8 mouse cellular contexts compared by ENCODE assay signal in genomic region chr6:88898534-88899048, GRCm38 (mm10). TPM values are rescaled to one million over a fixed set of nuclear protein-coding genes. Genes with fewer than 3 reads are reported as not detected.
DNase-seq lines count a peak whose midpoint lies in the region; ATAC-seq and TF ChIP-seq lines count a peak whose summit lies in the region.

Gene Mcm2, minus strand, starts transcription at chr6:88898780.

- peaks cover 2% of the 10 kb centered on the region for H3K4me1 ChIP-seq in ES-Bruce4 (ENCODE audit: control insufficient read depth, insufficient read depth, low read length)
- peaks cover 47% of the 10 kb centered on the region for H3K4me1 ChIP-seq in forebrain, embryonic 13.5 days
- H3K4me1 ChIP-seq in liver, postnatal 0 days (ENCODE audit: insufficient read depth): peaks cover 29% of the 10 kb centered on the region
- H3K4me1 ChIP-seq in neural tube, embryonic 14.5 days (ENCODE audit: control insufficient read depth, insufficient read depth, low read length): peaks cover 17% of the 10 kb centered on the region

- no peaks in the 10 kb centered on the region for H3K27me3 ChIP-seq in ES-Bruce4 (ENCODE audit: control insufficient read depth, insufficient read depth, low read length, poor library complexity, severe bottlenecking)
- H3K27me3 ChIP-seq in forebrain, embryonic 13.5 days: no peaks in the 10 kb centered on the region
- H3K27me3 ChIP-seq in liver, postnatal 0 days (ENCODE audit: insufficient read depth, low read length): no peaks in the 10 kb centered on the region
- no peaks in the 10 kb centered on the region for H3K27me3 ChIP-seq in neural tube, embryonic 14.5 days (ENCODE audit: control insufficient read depth, insufficient read depth, low read length)

- peak; percentile 80 for TF ChIP-seq POLR2A in ES-Bruce4 (IDR thresholded peaks at IDR 0.05; ENCODE audit: insufficient read depth, low read length)

- peak within 1 kb of the TSS; percentile 94 for H3K9ac ChIP-seq in ES-Bruce4 (ENCODE audit: low read depth, poor library complexity, severe bottlenecking)
- peak within 1 kb of the TSS; percentile 75 for H3K9ac ChIP-seq in forebrain, embryonic 13.5 days
- H3K9ac ChIP-seq in liver, postnatal 0 days (replicated peaks): peak within 1 kb of the TSS; percentile 82
- peak within 1 kb of the TSS; percentile 61 for H3K9ac ChIP-seq in neural tube, embryonic 14.5 days (replicated peaks; ENCODE audit: low read depth, low read length)

- H3K4me2 ChIP-seq in forebrain, embryonic 13.5 days: peak within 1 kb of the TSS; percentile 73
- H3K4me2 ChIP-seq in liver, postnatal 0 days (ENCODE audit: low read depth, low read length): peak within 1 kb of the TSS; percentile 88
- H3K4me2 ChIP-seq in neural tube, embryonic 14.5 days (ENCODE audit: low read depth, low read length): peak within 1 kb of the TSS; percentile 86

- no peak for TF ChIP-seq CTCF in ES-Bruce4 (IDR thresholded peaks at IDR 0.05; ENCODE audit: low read depth, low read length)
- 0 out of 2 replicates have a peak, but pooled peaks have one; percentile 4 for TF ChIP-seq CTCF in liver, postnatal 0 days (IDR thresholded peaks at IDR 0.05; ENCODE audit: low read depth)

- WGBS in forebrain, embryonic 13.5 days: under 1% methylated on average over 33 of the region's 33 CpGs
- under 1% methylated on average over 33 of the region's 33 CpGs for WGBS in large intestine, adult 2 months
- 0% methylated on average over 33 of the region's 33 CpGs for WGBS in liver, postnatal 0 days (ENCODE audit: insufficient replicate concordance)
- under 1% methylated on average over 33 of the region's 33 CpGs for WGBS in neural tube, embryonic 14.5 days

- peaks cover 30% of the 10 kb centered on the region for H3K36me3 ChIP-seq in ES-Bruce4 (ENCODE audit: control insufficient read depth, insufficient read depth, low read length, poor library complexity, severe bottlenecking)
- H3K36me3 ChIP-seq in forebrain, embryonic 13.5 days (ENCODE audit: poor library complexity, severe bottlenecking): peaks cover 32% of the 10 kb centered on the region
- H3K36me3 ChIP-seq in liver, postnatal 0 days (replicated peaks; ENCODE audit: insufficient read depth, low read length): peaks cover 27% of the 10 kb centered on the region
- H3K36me3 ChIP-seq in neural tube, embryonic 14.5 days (ENCODE audit: control insufficient read depth, insufficient read depth, low read length): no peaks in the 10 kb centered on the region

- TF ChIP-seq EP300 in ES-Bruce4 (IDR thresholded peaks at IDR 0.05; ENCODE audit: insufficient read depth, low read depth, low read length): peak; percentile 58; the same call in 1 of the 2 replicates
- TF ChIP-seq EP300 in liver, postnatal 0 days (IDR thresholded peaks at IDR 0.05; ENCODE audit: low read depth): no peak

- peak; percentile 97 for DNase-seq in heart, postnatal 10 days
- DNase-seq in large intestine, adult 2 months (ENCODE audit: low read depth, low spot score): peak; percentile 92
- DNase-seq in liver, postnatal 0 days: peak; percentile 99
- peak; percentile 98 for DNase-seq in testis, postnatal 10 days (ENCODE audit: low spot score)

- H3K27ac ChIP-seq in ES-Bruce4 (ENCODE audit: insufficient read depth, low read length): no peak within 1 kb of the TSS
- H3K27ac ChIP-seq in forebrain, embryonic 13.5 days: peak within 1 kb of the TSS; percentile 81
- peak within 1 kb of the TSS; percentile 63 for H3K27ac ChIP-seq in liver, postnatal 0 days (ENCODE audit: low read depth)
- H3K27ac ChIP-seq in neural tube, embryonic 14.5 days (ENCODE audit: low read depth, low read length): peak within 1 kb of the TSS; percentile 73

- H3K4me3 ChIP-seq in ES-Bruce4 (ENCODE audit: low read depth, low read length): peak within 1 kb of the TSS; percentile 91
- H3K4me3 ChIP-seq in forebrain, embryonic 13.5 days: peak within 1 kb of the TSS; percentile 62
- H3K4me3 ChIP-seq in liver, postnatal 0 days (ENCODE audit: low read depth, low read length): peak within 1 kb of the TSS; percentile 69
- peak within 1 kb of the TSS; percentile 47 for H3K4me3 ChIP-seq in neural tube, embryonic 14.5 days (ENCODE audit: low read depth, low read length)

- intact Hi-C loops in heart, postnatal 10 days (cut with DNase I): no loop called here

- ATAC-seq in cerebellum, adult (ENCODE audit: insufficient number of reproducible peaks, low FRiP score, low TSS enrichment): peak; percentile 59
- peak; percentile 84 for ATAC-seq in forebrain, embryonic 13.5 days
- ATAC-seq in liver, postnatal 0 days: peak; percentile 70
- peak; percentile 77 for ATAC-seq in neural tube, embryonic 14.5 days (ENCODE audit: low read depth)

- no peaks in the 10 kb centered on the region for H3K9me3 ChIP-seq in ES-Bruce4 (replicated peaks; ENCODE audit: control insufficient read depth, insufficient read depth, low read length, poor library complexity, severe bottlenecking)
- no peaks in the 10 kb centered on the region for H3K9me3 ChIP-seq in forebrain, embryonic 13.5 days (replicated peaks)
- H3K9me3 ChIP-seq in liver, postnatal 0 days (ENCODE audit: low read length): no peaks in the 10 kb centered on the region
- H3K9me3 ChIP-seq in neural tube, embryonic 14.5 days (ENCODE audit: control insufficient read depth, low read length): no peaks in the 10 kb centered on the region

RNA-seq across cellular contexts. Expression of gene Mcm2, which starts in this region (rescaled TPM):
- polyA plus RNA-seq in ES-Bruce4 (2011; ENCODE audit: insufficient read depth, insufficient read length, low read depth, missing spikeins): 117 and 120 TPM in 2 replicates
- 133 and 157 TPM in 2 replicates for polyA plus RNA-seq in forebrain, embryonic 13.5 days (2015; fragmentation: Nextera tagmentation; extraction: Ambion mirVana)
- total RNA-seq in heart, postnatal 10 days (2021): 10 to 100 TPM; 36.7 to 48.8 TPM
- polyA plus RNA-seq in large intestine, adult 2 months (2012; rRNA removed): 27.9 and 33.8 TPM in 2 replicates
- polyA plus RNA-seq in liver, postnatal 0 days (2015; fragmentation: Nextera tagmentation; extraction: Ambion mirVana): 42.1 and 53.6 TPM in 2 replicates
- polyA plus RNA-seq in neural tube, embryonic 14.5 days (2014; fragmentation: Nextera tagmentation; extraction: Ambion mirVana): 15.1 and 22.6 TPM in 2 replicates
